Mouse (Mus musculus) kidney, adult 8-10 months (tissue): ENCODE data around the gene Bsg.
"Not testable (repeated sequence)": the region's sequence is repeated elsewhere in the genome, so short reads cannot be mapped to it uniquely, and the experiment has no call there.

Experiments used
- DNase-seq, 2 experiments: peaks; one replicate each; pipeline ENCODE4 v3.0.0; 2022

Gene Bsg

GRCm38 (mm10) chr10:79736706-79737105, 32.4 kb downstream of the Bsg start:
- no peak for DNase-seq

DNA sequence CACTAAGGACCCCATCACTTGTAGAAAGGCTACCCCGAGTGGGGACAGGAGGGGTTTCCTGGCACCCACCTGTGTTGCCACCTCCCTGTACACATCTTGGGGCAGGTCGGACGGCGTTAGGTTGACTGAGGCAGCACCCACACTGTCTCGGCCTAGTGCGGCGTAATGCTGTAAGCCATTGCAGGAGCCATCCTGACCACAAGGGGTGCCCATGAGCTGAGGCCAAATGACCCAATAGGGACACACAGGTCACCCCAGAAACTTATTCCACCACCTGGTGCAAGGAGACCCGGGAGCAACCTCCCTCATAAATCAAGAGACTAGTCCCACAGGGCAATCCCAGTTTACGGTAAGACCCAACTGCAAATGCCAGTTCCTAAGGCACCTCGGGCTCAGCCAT, 34.0 kb downstream of the Bsg start:
- peak in 1 of 2 experiments; percentile 43 for DNase-seq

- no peak for DNase-seq
Measured at GRCm38 (mm10) chr10:79739234-79739633, 34.9 kb downstream of the Bsg start.

DNA sequence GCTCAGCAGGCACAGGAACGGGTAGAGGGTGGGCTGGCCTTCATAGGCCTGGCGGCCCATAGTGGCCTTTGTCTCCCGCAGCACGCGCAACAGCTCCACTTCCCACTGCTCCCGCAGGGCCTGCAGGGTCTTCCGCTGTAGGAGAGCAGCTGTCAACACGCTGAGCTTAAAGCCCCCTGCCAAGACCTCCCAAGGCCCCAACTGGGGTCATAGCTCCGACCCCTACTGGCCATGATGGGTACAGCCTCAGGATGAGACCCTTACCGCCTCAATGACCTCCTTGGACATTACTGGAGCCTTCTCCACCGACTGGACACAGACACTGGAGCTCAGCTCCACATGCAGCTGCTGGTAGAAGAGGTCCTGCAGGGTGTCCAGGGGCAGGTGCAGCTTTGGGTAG, 36.6 kb downstream of the Bsg start:
- no peak for DNase-seq

DNA sequence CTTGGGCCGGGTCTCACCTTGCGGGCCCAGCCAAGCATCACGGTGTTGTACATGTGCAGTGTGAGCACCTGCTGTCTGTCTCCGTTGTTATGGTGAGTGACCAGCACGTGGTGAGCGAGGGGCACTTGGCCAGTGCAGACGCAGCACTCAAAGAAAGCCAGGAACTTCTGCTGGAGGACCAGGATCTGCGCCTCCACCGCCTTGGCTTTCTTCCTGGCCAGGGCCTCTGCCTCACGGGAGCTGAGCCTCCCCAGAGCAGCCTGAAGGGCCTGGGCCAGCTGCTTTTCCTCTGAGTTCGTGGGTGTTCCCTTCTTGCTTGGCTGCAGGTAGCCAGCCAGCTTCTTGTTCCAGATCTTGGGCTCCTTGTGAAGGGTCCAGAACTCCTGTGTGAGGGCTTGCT, 38.9 kb downstream of the Bsg start:
- DNase-seq = no peak

GRCm38 (mm10) chr10:79743650-79744365, 39.5 kb downstream of the Bsg start:
- DNase-seq = no peak

DNA sequence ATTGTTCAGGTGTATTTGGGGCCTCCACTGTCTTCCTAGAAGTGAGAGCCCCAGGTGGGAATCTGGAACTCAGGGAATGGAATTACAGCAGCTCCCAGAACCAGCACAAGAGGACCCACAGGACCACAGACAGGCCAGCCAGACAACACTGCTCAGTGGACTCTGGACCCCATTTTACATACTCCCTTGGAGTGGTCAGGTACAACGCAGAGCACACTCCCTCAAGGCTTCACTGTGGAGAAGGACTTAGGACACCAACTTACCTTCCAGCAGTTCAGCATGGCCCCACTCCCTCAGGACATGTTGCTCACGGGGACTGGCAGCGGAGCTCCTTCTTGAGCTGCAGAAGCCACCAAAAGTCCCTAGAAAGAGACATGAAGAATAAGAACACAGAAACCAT, 41.1 kb downstream of the Bsg start:
- DNase-seq = peak; percentile 27 to 36

- peak; percentile 98 for DNase-seq
Measured at GRCm38 (mm10) chr10:79745898-79746773, 41.8 kb downstream of the Bsg start, which contains the start of gene Polrmt. Gene Polrmt, minus strand, starts transcription at chr10:79746581.

- no peak for DNase-seq
Measured at GRCm38 (mm10) chr10:79746774-79747151, 42.5 kb downstream of the Bsg start.

GRCm38 (mm10) chr10:79748496-79748895, 44.2 kb downstream of the Bsg start:
- DNase-seq = no peak

DNA sequence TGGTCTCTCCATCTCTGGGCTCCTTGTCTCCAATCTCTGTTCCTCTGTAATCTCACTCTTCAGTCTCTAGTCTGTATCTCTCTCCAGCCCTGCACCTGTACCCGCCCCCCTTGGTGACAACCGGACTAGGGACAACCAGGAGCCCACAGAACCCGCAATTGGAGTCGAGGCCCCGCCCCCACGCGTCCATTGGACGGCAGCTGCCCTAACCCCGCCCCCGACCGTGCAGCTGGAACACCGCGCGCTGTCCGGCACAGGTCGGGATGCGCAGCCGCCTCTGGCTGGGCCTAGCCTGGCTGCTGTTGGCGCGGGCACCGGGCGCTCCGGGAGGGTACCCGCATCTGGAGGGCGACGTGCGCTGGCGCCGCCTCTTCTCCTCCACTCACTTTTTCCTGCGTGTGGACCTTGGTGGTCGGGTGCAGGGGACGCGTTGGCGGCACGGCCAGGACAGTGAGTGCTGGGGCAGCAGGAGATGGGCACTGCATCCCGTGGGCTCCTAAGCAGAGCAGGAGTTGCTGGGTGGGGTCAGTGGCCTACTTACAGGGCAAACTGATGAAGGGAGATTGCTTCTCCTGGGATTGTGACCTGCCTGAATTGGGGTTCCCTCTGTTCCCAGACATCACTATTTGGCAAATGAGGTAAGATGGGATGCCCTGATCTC, 50.7 kb downstream of the Bsg start, which contains the start of gene Fgf22:
TSS of gene Fgf22 (plus strand) at position 221 of the 661 bp plus-strand sequence.
- DNase-seq = peak; percentile 73 to 82

GRCm38 (mm10) chr10:79755854-79756253, 51.6 kb downstream of the Bsg start:
- no peak for DNase-seq

GRCm38 (mm10) chr10:79756660-79757059, 52.4 kb downstream of the Bsg start:
- DNase-seq = no peak

DNA sequence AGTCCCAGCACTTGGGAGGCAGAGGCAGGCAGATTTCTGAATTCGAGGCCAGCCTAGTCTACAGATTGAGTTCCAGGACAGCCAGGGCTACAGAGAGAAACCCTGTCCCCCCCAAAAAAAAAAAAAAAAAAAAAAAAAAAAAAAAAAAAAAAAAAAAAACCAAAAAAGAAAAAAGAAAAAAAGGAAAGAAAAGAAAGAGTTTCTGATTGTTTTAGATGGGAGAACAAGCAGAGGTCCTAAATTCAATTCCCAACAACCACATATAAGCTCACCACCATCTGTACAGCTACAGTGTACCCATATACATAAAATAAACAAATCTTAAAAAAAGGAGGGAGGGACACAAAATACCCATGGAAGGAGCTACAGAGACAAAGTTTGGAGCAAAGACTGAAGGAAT, 55.4 kb downstream of the Bsg start:
- not testable (repeated sequence) for DNase-seq

DNA sequence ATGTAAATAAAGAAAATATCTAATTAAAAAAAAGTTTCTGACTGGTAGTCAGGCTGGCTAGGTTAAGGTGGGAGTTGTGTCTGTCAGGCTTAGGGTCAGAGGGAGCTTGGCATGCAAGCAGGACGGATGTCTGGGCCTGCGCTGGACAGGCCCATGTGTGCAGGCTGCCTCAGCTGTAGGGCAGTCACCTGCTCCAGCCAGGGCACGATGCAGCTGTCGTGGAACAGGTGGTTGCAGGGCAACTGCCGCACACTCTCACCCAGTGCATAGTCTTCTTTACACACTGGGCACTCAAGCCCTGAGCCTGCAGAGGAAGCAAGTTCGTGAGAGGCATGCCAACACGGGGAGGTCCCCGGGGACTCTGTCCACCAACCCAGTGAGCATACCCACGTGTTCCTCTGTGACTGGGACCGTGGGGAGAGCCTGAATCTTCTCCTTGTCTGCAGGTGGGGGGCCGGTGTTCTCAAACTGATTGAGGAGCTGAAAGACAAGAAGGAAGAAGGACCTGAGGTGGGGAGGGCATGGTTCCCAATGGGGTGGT, 56.4 kb downstream of the Bsg start:
- DNase-seq = no peak
